Mouse (Mus musculus) brain, embryonic 14.5 days (tissue): ENCODE data around the gene Bach2. TPM values are rescaled to one million over a fixed set of nuclear protein-coding genes. Genes with fewer than 3 reads are reported as not detected.

ENCODE experiments used
- DNase-seq: peaks from one replicate; pipeline ENCODE4 v3.0.0-alpha.2; 2011; ENCODE audit warnings: low read depth
- CTCF ChIP-seq: fragments of 200-500 bp; IDR thresholded peaks from 2 replicates; pipeline ENCODE4 v1.5.1; 2012; ENCODE audit warnings: inconsistent platforms, mild to moderate bottlenecking, moderate library complexity, borderline replicate concordance; ENCODE audit not compliant: insufficient read depth, insufficient read length; ENCODE audit errors: extremely low read depth
- POLR2A ChIP-seq: fragments of 200-500 bp; IDR thresholded peaks from 2 replicates; pipeline ENCODE4 v1.6.1; 2012; ENCODE audit warnings: mild to moderate bottlenecking, inconsistent platforms, borderline replicate concordance; ENCODE audit not compliant: poor library complexity, insufficient read depth, insufficient read length, severe bottlenecking; ENCODE audit errors: extremely low read depth
- polyA plus RNA-seq: library from polyadenylated mRNA; depleted of rRNA; stranded (reverse); fragments of >200 nt; gene quantifications from 2 replicates; pipeline ENCODE4 v1.2.3, GENCODE M21; 2012

Gene Bach2
- polyA plus RNA-seq, 1 experiment = 31.4 TPM

DNA sequence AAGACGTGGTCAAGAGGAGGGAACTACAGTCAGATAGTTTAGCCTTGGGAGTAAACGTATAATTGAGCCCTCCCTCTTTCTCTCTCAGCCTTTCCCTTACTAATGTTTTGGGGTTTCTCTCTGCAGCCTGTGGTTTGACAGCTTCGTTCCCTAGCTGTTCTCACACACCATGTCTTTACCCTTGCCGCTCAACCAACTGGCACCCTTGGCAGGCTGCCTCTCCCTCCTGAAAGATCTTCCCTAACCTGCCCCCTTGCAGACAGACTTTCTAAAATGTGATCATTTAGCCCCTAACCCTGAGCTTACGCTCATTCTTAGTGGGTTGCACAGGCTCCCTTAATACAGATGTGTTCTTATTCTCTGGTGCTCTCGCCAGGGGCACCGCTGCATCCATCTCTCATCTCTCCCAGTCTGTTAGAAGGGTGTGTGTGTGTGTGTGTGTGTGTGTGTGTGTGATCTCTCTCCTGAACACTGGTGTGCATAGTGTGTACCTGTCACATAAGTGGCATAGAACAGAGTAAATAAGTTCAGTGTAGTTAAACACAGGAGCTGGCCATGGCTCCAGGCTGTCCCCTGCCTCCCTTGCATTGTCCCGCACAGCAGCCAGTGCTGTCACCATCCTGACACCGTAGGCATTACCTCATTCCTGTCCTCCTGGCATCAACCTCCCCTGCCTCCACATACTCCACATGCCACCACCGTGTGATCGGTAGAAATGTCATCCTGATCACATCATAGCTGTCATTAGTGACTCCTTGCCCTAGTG lies 201.6 kb downstream of the Bach2 start:
- peak; percentile 62 for DNase-seq
- TF ChIP-seq POLR2A = no peak
- TF ChIP-seq CTCF = no peak

DNA sequence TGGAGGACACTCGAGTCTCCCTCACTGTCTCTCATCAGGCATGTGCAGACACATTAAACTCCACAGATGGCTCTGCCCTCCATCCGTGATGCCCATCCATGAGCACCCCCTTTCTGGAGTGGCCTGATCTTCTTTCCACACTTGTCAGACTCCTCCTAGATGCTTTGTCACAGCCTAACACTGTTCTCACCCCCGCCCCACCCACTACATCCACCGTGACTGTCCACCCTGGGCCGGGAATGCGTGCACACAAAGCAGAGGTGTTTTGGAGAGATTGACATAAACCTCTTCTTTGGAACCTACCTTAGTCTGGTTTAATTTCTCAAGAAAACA lies 202.1 kb downstream of the Bach2 start:
- DNase-seq = no peak
- TF ChIP-seq CTCF (no peak), POLR2A (no peak)

DNA sequence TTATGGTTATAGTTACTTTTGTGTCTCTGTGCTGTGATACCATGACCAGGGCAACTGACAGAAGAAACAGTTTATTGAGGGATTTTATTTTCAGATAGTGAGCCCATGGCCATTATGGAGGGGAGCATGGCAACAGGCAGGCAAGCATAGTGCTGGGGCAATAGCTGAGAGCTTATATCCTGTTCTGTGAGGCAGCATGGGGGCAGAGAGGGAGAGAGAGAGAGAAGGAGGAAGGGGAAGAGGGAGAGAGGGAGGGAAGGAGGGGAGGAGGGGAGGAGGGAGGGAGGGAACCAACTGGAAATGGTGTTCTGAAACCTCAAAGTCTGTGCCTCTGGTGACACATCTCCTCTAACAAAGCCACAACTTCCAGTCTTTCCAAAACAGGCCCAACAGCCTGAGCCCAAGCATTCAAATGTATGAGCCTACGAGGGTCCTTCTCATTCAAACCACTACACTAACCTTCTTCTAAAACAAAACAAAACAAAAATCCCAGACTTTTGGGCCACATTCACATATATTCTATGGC lies 206.1 kb downstream of the Bach2 start:
- no peak for DNase-seq
- TF ChIP-seq POLR2A = no peak
- no peak for TF ChIP-seq CTCF

DNA sequence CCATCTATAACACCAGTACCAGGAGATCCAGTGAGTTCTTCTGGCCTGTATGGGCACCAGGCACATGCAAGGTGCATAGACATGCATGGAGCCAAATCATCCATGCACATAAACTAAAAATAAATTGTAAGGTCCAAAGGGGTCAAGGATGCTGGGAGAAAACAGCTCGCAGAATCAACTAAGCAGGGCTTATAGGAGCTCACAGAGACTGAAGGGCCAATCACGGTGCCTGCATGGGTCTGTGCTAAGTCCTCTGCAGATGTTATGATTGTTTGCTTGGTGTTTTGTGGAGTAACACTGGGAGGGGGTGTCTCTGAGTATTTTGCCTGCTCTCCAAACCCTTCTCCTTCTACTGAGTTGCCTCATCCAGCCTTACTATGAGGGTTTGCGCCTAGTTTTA lies 209.2 kb downstream of the Bach2 start:
- TF ChIP-seq POLR2A (no peak), CTCF (no peak)
- no peak for DNase-seq

DNA sequence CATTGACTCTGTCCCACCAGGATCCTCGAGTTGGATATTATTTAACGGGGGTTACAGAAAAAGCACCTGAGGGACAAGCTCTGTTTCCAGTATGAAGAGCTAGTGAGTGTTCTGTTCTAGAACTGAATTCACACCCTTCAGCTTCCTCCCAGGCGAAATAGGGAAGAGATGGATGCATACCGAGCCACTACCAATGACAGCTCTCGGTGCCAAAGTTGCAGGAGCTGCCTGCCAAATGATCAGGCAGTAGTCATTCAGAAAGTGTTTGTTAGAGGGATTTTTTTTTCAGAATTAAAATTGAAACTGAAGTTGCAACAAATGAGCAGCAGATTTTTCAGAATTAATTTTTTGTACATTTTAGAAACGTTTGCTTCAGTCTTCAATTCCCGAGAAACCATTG lies 223.4 kb downstream of the Bach2 start:
- peak; percentile 53 for DNase-seq

DNA sequence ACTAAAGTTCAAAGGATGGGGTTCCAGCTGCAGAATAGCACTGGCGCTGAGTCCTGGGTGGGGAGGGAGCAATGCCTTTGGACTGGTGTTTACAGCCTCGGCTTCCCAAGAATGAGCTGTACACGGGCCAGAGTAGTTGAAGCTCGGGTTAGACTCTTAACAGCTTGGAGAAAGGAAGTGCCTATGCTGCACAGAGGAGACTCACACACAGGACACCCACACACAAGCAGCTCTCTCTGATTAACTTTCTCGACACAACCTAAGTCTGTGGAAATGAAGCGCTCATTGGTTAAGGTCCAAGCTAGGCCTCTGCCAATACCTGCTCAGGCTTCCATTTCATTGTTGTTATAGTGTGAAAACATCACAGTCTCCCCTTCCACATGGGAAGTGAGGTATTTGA lies 224.5 kb downstream of the Bach2 start:
- TF ChIP-seq POLR2A (no peak), CTCF (no peak)

More for the DNA sequence above, 223.4 kb downstream of the Bach2 start:
- TF ChIP-seq POLR2A (no peak), CTCF (no peak)

GRCm38 (mm10) chr4:32464540-32464939 lies 225.9 kb downstream of the Bach2 start:
- no peak for TF ChIP-seq CTCF
- TF ChIP-seq POLR2A = no peak
- DNase-seq = no peak

More for the DNA sequence above, 224.5 kb downstream of the Bach2 start:
- DNase-seq = no peak

DNA sequence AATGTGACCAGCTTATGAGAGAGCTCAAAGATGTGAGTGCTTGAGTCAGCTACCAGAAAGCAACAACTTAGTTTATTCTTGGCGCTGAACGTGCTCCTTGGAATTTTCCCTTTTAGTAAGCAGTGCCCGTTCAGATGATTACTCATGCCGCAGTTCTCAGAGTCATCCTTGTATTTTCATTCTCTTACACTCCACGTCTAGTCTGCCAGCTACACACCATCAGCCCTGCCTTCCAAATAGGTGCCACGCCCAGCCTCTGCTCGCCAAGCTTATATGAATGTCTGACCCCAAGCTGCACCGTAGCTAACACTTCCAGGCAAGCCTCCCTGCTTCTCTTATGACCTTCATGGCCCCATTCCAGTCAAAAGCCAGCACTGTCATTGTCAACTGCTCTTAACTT lies 227.4 kb downstream of the Bach2 start:
- no peak for DNase-seq
- TF ChIP-seq CTCF (no peak), POLR2A (no peak)

GRCm38 (mm10) chr4:32477977-32478660 lies 239.5 kb downstream of the Bach2 start:
- no peak for TF ChIP-seq POLR2A
- no peak for TF ChIP-seq CTCF
- DNase-seq = peak; percentile 71

- peak; percentile 30 for DNase-seq
- TF ChIP-seq POLR2A (no peak), CTCF (no peak)
Measured at GRCm38 (mm10) chr4:32479231-32479630, 240.6 kb downstream of the Bach2 start.

DNA sequence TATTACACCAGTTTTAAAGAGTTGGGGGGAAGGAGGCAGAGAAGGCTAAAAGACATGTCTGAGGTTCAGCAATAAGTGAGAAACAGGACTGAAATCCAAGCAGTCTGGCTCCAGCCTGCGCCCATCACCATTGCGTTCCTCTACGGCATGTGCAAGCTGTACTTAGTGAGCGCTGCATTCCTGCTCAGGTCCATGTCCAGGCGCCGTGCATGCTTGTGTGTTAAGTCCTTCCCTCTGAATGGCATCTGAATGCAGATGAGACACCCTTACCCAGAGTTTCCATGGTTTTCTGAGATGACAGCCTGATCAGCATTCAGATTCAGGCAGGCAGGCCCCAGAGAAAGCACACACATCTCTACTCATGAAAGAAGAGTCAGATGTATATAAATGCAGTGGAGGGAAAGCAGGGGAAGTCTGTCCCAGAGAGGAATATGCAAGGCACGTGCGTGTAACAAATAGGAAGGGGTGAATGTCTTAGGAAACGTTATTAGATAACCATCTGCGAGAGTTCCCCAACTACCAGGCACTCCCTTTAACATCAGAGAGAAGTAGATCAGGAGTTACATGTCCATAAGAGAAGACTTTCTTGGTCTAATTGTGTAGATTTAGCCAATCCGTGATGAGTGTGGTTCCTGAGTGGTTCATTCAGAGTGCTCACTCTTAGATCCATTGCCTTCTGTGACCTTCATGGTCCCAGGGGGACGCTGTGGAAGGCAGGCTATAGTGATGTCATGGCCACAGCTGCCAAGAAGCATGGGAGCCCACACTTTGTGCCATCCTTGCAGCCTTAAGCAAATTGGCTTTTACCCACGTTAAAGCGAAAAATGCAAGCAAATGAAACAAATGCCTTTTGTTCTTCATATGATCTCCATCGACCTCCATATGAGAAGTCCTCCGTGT lies 241.4 kb downstream of the Bach2 start:
- peak; percentile 86 for DNase-seq
- TF ChIP-seq CTCF (no peak), POLR2A (no peak)
